Mouse (Mus musculus) olfactory bulb, adult 2 months (tissue): ENCODE measurements at regions not wholly inside any gene's neighbourhood (a gene's known extent, or its start where the extent isn't known, plus 50 kb on each side); places are given as distances from the start of the nearest gene placed in this dataset.

Experiments used
- CTCF ChIP-seq: fragments of 200-500 bp; IDR thresholded peaks from 2 replicates; pipeline ENCODE4 v1.5.1; 2012; ENCODE audit warnings: low read depth, mild to moderate bottlenecking, low read length, moderate library complexity; ENCODE audit not compliant: insufficient read depth
- POLR2A ChIP-seq: fragments of 200-500 bp; IDR thresholded peaks from 2 replicates; pipeline ENCODE4 v1.6.1; 2012; ENCODE audit warnings: mild to moderate bottlenecking, low read depth, low read length, moderate library complexity; ENCODE audit not compliant: insufficient read depth

DNA sequence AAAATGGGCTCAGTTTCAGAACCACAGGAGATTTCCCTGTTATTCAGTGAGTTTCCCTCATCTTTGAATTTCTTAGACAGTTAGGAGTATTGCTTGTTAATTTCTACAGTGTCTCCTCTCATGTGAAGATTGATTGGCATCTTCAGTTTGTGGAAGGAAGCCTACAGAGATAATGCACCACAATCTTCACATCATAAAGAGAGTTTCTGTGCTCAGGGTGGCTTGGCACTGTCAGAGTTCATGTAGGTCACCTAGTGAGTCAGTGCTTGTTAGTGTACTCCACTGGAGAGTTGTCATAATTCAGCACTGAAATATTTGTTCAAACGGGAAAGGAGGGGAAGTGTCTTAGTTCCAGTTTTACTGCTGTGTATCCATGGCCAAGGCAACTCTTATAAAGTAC lies 74.6 kb upstream of the Cdh11 start:
- TF ChIP-seq CTCF (no peak), POLR2A (no peak)
